8 mouse cellular contexts compared by ENCODE assay signal in genomic region chr13:113693383-113693782, GRCm38 (mm10). TPM values are rescaled to one million over a fixed set of nuclear protein-coding genes. Genes with fewer than 3 reads are reported as not detected.
DNase-seq lines count a peak whose midpoint lies in the region; ATAC-seq and TF ChIP-seq lines count a peak whose summit lies in the region.

No protein-coding gene starts in this region.

- peak; percentile 81 for TF ChIP-seq CTCF in forebrain, postnatal 0 days (IDR thresholded peaks at IDR 0.05; ENCODE audit: low read depth)
- peak; percentile 74 for TF ChIP-seq CTCF in cortical plate, adult 2 months (IDR thresholded peaks at IDR 0.05; ENCODE audit: extremely low read depth, insufficient read depth, low read length)
- TF ChIP-seq CTCF in intestine, postnatal 0 days (IDR thresholded peaks at IDR 0.05; ENCODE audit: low read depth), result peak; percentile 89
- peak; percentile 86 for TF ChIP-seq CTCF in liver, postnatal 0 days (IDR thresholded peaks at IDR 0.05; ENCODE audit: low read depth)

- TF ChIP-seq POLR2A in cortical plate, adult 2 months (IDR thresholded peaks at IDR 0.05; ENCODE audit: extremely low read depth, insufficient read depth, low read length), result no peak

- H3K4me3 ChIP-seq in forebrain, postnatal 0 days (ENCODE audit: low read depth, low read length), result no peak overlapping the region
- H3K4me3 ChIP-seq in forebrain, embryonic 12.5 days (replicated peaks), result no peak overlapping the region
- no peak overlapping the region for H3K4me3 ChIP-seq in cortical plate, adult 2 months (ENCODE audit: insufficient read depth, low read length)
- no peak overlapping the region for H3K4me3 ChIP-seq in intestine, postnatal 0 days (ENCODE audit: low read depth, low read length)
- H3K4me3 ChIP-seq in liver, postnatal 0 days (ENCODE audit: low read depth, low read length), result no peak overlapping the region

- H3K9ac ChIP-seq in forebrain, postnatal 0 days, result no peak overlapping the region
- no peak overlapping the region for H3K9ac ChIP-seq in forebrain, embryonic 12.5 days
- no peak overlapping the region for H3K9ac ChIP-seq in intestine, postnatal 0 days (ENCODE audit: low read depth, low read length)
- H3K9ac ChIP-seq in liver, postnatal 0 days (replicated peaks), result no peak overlapping the region

- WGBS in forebrain, postnatal 0 days, result 19% methylated on average over 6 of the region's 6 CpGs
- WGBS in forebrain, embryonic 12.5 days, result 21% methylated on average over 6 of the region's 6 CpGs
- 21% methylated on average over 6 of the region's 6 CpGs for WGBS in intestine, postnatal 0 days
- WGBS in liver, postnatal 0 days (ENCODE audit: insufficient replicate concordance), result 20% methylated on average over 6 of the region's 6 CpGs

- peak; percentile 73 for DNase-seq in forebrain, postnatal 0 days
- DNase-seq in urinary bladder, postnatal 36 days (ENCODE audit: low spot score in 2 of 2), result peak; percentile 16 to 17
- DNase-seq in urinary bladder, postnatal 10 days (ENCODE audit: low spot score), result no peak
- DNase-seq in liver, postnatal 0 days, result peak; percentile 39
- peak; percentile 25 for DNase-seq in retina, postnatal 7 days (ENCODE audit: low read depth, low spot score)

- no peaks in the 10 kb centered on the region for H3K9me3 ChIP-seq in forebrain, postnatal 0 days (ENCODE audit: low read length)
- H3K9me3 ChIP-seq in forebrain, embryonic 12.5 days, result no peaks in the 10 kb centered on the region
- H3K9me3 ChIP-seq in intestine, postnatal 0 days (ENCODE audit: control insufficient read depth), result no peaks in the 10 kb centered on the region
- no peaks in the 10 kb centered on the region for H3K9me3 ChIP-seq in liver, postnatal 0 days (ENCODE audit: low read length)

- H3K27me3 ChIP-seq in forebrain, postnatal 0 days (ENCODE audit: insufficient read depth, low read length), result no peaks in the 10 kb centered on the region
- H3K27me3 ChIP-seq in forebrain, embryonic 12.5 days, result no peaks in the 10 kb centered on the region
- no peaks in the 10 kb centered on the region for H3K27me3 ChIP-seq in intestine, postnatal 0 days (replicated peaks; ENCODE audit: control insufficient read depth, insufficient read depth, low read length)
- no peaks in the 10 kb centered on the region for H3K27me3 ChIP-seq in liver, postnatal 0 days (ENCODE audit: insufficient read depth, low read length)

- 0 out of 2 replicates have a peak, but pooled peaks cover 7% of the 10 kb centered on the region for H3K4me1 ChIP-seq in forebrain, postnatal 0 days (ENCODE audit: insufficient read depth)
- H3K4me1 ChIP-seq in forebrain, embryonic 12.5 days, result 0 out of 2 replicates have a peak, but pooled peaks cover 3% of the 10 kb centered on the region
- H3K4me1 ChIP-seq in cortical plate, adult 2 months (ENCODE audit: control insufficient read depth, insufficient read depth, low read length), result no peaks in the 10 kb centered on the region
- H3K4me1 ChIP-seq in intestine, postnatal 0 days (replicated peaks; ENCODE audit: control insufficient read depth, insufficient read depth, low read length), result no peaks in the 10 kb centered on the region
- no peaks in the 10 kb centered on the region for H3K4me1 ChIP-seq in liver, postnatal 0 days (ENCODE audit: insufficient read depth)

- no peak overlapping the region for H3K27ac ChIP-seq in forebrain, postnatal 0 days (ENCODE audit: low read depth, low read length)
- no peak overlapping the region for H3K27ac ChIP-seq in forebrain, embryonic 12.5 days
- H3K27ac ChIP-seq in cortical plate, adult 2 months (ENCODE audit: insufficient read depth, low read length), result no peak overlapping the region
- no peak overlapping the region for H3K27ac ChIP-seq in intestine, postnatal 0 days (ENCODE audit: low read depth, low read length)
- H3K27ac ChIP-seq in liver, postnatal 0 days (ENCODE audit: low read depth), result no peak overlapping the region

- H3K36me3 ChIP-seq in forebrain, postnatal 0 days (ENCODE audit: insufficient read depth), result no peaks in the 10 kb centered on the region
- no peaks in the 10 kb centered on the region for H3K36me3 ChIP-seq in forebrain, embryonic 12.5 days (replicated peaks)
- no peaks in the 10 kb centered on the region for H3K36me3 ChIP-seq in intestine, postnatal 0 days (ENCODE audit: control insufficient read depth, insufficient read depth)
- H3K36me3 ChIP-seq in liver, postnatal 0 days (replicated peaks; ENCODE audit: insufficient read depth, low read length), result no peaks in the 10 kb centered on the region

- no peak for ATAC-seq in forebrain, postnatal 0 days
- no peak for ATAC-seq in forebrain, embryonic 12.5 days (ENCODE audit: low FRiP score)
- no peak for ATAC-seq in intestine, postnatal 0 days
- ATAC-seq in liver, postnatal 0 days, result no peak

- no peak for TF ChIP-seq EP300 in liver, postnatal 0 days (IDR thresholded peaks at IDR 0.05; ENCODE audit: low read depth)

- H3K4me2 ChIP-seq in forebrain, postnatal 0 days (ENCODE audit: low read depth), result no peak overlapping the region
- H3K4me2 ChIP-seq in forebrain, embryonic 12.5 days, result no peak overlapping the region
- H3K4me2 ChIP-seq in intestine, postnatal 0 days (replicated peaks; ENCODE audit: low read depth), result no peak overlapping the region
- no peak overlapping the region for H3K4me2 ChIP-seq in liver, postnatal 0 days (ENCODE audit: low read depth, low read length)

RNA-seq across cellular contexts. Expression of gene Hspb3, which starts 29.9 kb away (rescaled TPM):
- total RNA-seq in forebrain, postnatal 0 days (2014; rRNA removed), result 2.0 and 10.5 TPM in 2 replicates
- 3.0 and 12.2 TPM in 2 replicates for polyA plus RNA-seq in forebrain, postnatal 0 days (2015; fragmentation: Nextera tagmentation; extraction: Ambion mirVana)
- polyA plus RNA-seq in forebrain, embryonic 12.5 days (2016; fragmentation: Nextera tagmentation; extraction: Ambion mirVana), result 0.42 TPM in 1 of 2 replicates, not detected in the other
- 8.2 and 10.2 TPM in 2 replicates for polyA plus RNA-seq in cortical plate, adult 2 months (2012; rRNA removed)
- 0.25 TPM in 1 of 2 replicates, not detected in the other for polyA plus RNA-seq in intestine, postnatal 0 days (2015; fragmentation: Nextera tagmentation; extraction: Ambion mirVana)
- polyA plus RNA-seq in liver, postnatal 0 days (2015; fragmentation: Nextera tagmentation; extraction: Ambion mirVana), result 0.38 TPM in 1 of 2 replicates, not detected in the other
